Mouse (Mus musculus): ENCODE measurements around the gene Susd3.

Gene Susd3

GRCm38 (mm10) chr13:49246626-49247025 is 1.9 kb downstream of the Susd3 start:
- DNase-seq (ENCODE audit: extremely low spot score, low spot score): no peak

- DNase-seq (ENCODE audit: extremely low spot score, low spot score): no peak
Measured at GRCm38 (mm10) chr13:49246011-49246410, 2.5 kb downstream of the Susd3 start.

GRCm38 (mm10) chr13:49245251-49245650 is 3.3 kb downstream of the Susd3 start:
- no peak for DNase-seq (ENCODE audit: extremely low spot score, low spot score)

DNA sequence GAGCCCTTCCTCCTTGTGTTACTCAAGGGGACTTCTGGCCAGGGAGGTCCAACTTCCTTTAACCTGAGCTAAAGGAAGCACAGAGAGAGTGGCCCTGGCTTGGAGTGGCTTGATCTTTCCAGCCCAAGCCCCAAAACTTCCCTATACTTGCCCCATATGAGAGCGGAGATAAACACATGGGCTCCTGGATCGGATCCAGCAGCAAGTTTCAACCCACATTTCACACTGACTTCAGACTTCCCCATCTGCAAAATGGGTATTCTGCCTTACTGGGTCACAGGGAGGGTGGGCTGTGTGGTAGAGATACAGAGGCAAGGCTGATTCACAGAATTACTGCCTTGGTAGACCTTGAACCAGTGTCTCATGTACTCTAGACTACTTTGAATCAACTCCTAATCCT is 5.0 kb downstream of the Susd3 start:
- no peak for DNase-seq (ENCODE audit: extremely low spot score, low spot score)

- no peak for DNase-seq (ENCODE audit: extremely low spot score, low spot score)
Measured at GRCm38 (mm10) chr13:49242321-49243065, 6.0 kb downstream of the Susd3 start.

- no peak for DNase-seq (ENCODE audit: extremely low spot score, low spot score)
Measured at GRCm38 (mm10) chr13:49238737-49239136, 9.8 kb downstream of the Susd3 start.

- DNase-seq (ENCODE audit: extremely low spot score, low spot score): no peak
Measured at GRCm38 (mm10) chr13:49237617-49238016, 10.9 kb downstream of the Susd3 start.

- DNase-seq (ENCODE audit: extremely low spot score, low spot score): no peak
Measured at GRCm38 (mm10) chr13:49234711-49235110, 13.8 kb downstream of the Susd3 start.

GRCm38 (mm10) chr13:49233792-49234572 is 14.5 kb downstream of the Susd3 start:
- DNase-seq (ENCODE audit: extremely low spot score, low spot score): no peak

DNA sequence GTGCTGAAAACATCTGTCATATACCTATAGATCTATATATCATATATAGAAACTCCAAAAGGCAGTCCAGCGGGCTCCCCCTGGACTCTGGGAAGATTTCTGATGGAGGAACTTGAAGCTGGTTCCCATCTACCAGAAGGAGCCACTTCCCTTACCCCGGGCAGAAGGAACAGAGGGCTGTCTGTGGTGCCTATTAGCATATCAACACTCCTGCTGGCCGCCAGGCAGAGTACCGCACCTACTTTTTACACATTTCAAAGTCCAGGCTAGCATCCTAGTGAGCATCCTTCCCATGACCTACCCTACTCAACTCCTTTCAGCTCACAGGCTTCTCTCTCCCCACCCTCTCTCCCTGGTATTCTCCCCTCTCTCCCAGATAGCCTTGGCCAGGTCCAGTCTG is 22.9 kb downstream of the Susd3 start:
- no peak for DNase-seq (ENCODE audit: extremely low spot score, low spot score)

DNA sequence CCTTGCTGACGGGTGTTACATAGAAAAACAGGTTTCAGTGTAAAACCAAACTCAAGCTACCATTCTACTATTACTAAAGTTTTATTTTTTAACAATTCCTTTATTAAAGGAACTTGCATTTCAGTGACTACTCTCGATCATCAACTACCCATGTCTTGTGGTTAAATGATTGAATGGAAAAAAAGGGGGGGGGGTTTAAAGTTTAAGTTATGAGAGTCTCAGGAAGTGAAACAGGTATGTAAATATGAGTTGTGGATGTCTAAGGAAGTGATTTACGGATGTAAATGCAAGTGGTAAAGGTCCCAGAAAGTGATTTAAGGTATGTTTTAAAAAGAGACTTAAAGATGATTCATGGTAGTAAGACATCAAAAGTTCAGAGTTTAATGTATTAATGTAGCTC is 23.3 kb downstream of the Susd3 start:
- DNase-seq (ENCODE audit: extremely low spot score, low spot score): no peak

DNA sequence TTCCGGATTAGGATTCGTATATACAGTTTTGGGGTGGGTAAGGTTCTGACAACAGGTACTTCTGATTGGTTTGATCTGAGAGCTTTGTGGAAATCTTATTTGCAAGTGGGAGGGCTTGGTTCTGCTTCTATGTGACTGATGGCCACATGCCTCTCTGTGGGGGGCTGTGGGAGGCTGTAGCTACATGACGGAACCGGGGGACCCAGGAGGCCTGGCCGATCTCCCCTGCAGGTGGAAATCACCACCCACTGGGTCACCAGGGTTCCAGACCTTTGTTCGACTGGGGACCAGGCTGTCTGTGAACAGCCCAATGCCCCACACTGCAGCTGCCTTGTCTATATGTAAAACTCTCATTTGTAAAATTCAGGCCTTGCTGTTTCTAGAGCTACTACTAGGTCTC is 23.8 kb downstream of the Susd3 start:
- DNase-seq (ENCODE audit: extremely low spot score, low spot score): no peak

DNA sequence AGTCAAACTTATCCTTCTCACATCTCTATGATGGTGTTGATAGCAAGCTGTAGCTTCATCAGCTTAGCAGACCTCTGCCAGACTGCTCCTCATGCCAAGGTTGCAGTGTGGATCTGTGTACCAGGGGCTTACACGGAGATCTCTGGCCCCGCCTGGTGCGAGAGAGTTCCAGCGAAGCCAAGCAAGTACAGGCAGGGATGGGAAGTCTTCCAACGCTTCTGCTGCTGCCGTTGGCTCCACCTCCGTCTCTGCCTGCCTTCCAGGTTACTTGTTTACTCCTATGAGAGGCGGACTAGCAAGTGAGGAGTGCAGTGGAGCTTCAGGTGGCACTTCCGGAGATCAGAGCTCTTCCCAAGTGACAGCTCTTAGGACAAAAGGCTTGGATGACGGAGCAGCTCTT is 24.2 kb downstream of the Susd3 start:
- DNase-seq (ENCODE audit: extremely low spot score, low spot score): no peak

DNA sequence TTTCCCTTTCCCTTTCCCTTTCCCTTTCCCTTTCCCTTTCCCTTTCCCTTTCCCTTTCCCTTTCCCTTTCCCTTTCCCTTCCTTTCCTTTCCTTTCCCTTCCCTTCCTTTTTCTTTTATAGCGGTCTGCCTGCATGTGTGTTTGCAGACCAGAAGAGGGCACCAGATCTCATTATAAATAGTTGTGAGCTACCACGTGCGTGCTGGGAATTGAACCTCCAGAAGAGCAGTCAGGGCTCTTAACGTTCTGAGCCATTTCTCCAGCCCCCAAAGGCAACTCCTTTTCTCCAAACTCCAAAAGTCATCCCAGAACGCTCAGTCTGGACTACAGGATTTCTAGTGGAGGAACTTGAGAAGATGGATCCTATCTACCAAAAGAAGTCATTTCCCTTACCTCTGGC is 27.6 kb downstream of the Susd3 start:
- no peak for DNase-seq (ENCODE audit: extremely low spot score, low spot score)

GRCm38 (mm10) chr13:49219367-49219766 is 29.1 kb downstream of the Susd3 start:
- no peak for DNase-seq (ENCODE audit: extremely low spot score, low spot score)

- no peak for DNase-seq (ENCODE audit: extremely low spot score, low spot score)
Measured at GRCm38 (mm10) chr13:49218651-49219050, 29.9 kb downstream of the Susd3 start.

- peak; percentile 21 for DNase-seq (ENCODE audit: extremely low spot score, low spot score)
Measured at GRCm38 (mm10) chr13:49216808-49217561, 31.5 kb downstream of the Susd3 start.

DNA sequence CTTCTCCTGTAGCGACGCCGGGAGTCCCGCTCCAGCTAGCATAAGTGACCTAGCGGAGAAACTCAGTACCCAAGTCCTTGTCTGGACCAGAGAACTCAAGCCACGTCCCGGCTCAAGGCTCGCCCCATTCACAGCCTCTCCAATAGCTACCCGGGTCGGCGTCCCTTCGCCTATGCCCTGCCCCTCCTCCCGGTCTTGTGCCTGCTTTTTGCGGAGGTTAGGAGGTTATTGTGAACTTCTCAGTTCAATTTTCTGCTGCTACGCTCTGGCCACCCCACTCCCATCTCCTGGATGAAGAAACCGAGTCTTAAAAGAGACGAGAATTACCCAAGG is 32.3 kb downstream of the Susd3 start:
- no peak for DNase-seq (ENCODE audit: extremely low spot score, low spot score)

DNA sequence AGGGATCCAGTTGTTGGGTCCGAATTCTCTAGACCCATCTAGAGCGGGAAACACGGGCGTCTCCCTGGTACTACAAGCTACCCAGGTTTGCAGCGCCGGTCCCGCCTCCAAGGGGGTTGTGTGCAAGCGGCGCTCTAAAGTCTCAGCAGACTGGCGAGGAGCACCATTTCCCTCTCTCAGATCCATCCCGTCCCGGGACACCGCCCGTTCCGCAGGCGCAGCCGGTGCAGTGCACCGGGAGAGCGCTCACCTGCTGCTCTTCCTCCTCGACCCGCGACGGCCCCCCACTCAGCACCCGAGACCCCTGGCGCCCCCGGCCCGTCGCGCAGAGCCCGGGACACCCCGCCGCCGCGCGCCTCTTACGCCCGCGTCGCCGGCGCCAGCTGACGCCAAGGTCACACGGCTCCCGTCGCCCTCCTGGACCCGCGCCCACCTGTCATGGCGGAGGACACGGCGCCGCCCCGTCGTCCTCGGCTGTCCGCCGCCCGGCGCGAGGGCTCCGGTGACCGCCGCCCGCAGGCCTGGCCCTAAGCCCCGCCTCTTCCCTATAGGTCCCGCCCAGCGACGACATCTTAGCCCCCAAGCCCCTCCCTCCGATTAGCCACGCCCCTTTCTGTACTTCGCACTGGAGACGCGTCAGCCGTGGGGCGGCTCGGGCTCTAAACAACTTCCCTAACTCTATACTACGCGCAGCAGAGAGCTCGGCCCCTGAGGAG is 32.8 kb downstream of the Susd3 start, which contains the start of gene Card19:
Card19 (minus strand) TSS at position 534 of the 716 bp plus-strand sequence.
- peak; percentile 89 for DNase-seq (ENCODE audit: extremely low spot score, low spot score)

GRCm38 (mm10) chr13:49215128-49215503 is 33.4 kb downstream of the Susd3 start:
- no peak for DNase-seq (ENCODE audit: extremely low spot score, low spot score)

DNA sequence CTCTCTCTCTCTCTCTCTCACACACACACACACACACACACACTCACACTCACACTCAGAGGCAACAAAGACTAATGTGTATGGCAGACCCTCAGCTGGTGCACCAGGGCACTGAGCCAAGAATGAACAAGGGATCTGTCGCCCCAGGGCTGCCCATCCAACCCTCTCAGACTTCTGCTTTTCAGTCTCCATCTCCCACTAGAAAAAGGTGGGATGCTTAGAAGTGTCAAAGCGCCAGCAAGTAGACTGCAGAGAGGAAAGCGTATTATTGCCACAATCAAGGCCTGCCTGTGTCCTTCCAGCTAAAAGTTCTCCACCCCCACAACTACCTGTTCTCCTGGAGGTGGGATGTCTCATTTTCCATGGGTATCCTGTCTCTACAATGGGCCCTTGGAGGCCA is 34.1 kb downstream of the Susd3 start:
- DNase-seq (ENCODE audit: extremely low spot score, low spot score): no peak

DNA sequence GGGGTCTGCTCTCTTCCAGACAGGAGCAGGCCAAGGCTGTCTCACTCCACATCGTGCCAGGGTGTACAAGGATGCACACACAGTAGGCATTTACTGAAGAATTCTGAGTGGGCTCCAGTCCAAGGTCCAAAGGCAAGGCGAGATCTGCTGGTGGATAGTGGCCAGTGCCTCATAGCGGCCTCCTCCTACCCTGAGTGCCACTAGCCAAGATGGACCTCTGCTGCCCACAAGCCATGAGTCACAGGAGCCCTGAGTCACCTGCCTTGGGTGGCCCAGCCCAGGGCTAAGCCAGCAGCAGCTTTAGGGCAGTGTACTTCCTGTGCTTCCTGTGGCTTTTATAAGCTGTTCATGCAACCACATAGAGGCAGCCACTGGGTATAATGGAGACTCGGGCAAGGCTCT is 35.0 kb downstream of the Susd3 start:
- no peak for DNase-seq (ENCODE audit: extremely low spot score, low spot score)
